Mouse (Mus musculus) megakaryocyte, embryonic 14.5 days (primary cell): ENCODE results near the gene Gcm1.

Experiments used
- FLI1 ChIP-seq: IDR thresholded peaks from 2 replicates; pipeline ENCODE4 v1.6.1; 2012; ENCODE audit warnings: low read length, inconsistent platforms, mixed read lengths
- GATA1 ChIP-seq: IDR thresholded peaks from 3 replicates; pipeline ENCODE4 v1.6.1; 2012; ENCODE audit warnings: mixed read lengths, low read length, inconsistent platforms, borderline replicate concordance

DNA sequence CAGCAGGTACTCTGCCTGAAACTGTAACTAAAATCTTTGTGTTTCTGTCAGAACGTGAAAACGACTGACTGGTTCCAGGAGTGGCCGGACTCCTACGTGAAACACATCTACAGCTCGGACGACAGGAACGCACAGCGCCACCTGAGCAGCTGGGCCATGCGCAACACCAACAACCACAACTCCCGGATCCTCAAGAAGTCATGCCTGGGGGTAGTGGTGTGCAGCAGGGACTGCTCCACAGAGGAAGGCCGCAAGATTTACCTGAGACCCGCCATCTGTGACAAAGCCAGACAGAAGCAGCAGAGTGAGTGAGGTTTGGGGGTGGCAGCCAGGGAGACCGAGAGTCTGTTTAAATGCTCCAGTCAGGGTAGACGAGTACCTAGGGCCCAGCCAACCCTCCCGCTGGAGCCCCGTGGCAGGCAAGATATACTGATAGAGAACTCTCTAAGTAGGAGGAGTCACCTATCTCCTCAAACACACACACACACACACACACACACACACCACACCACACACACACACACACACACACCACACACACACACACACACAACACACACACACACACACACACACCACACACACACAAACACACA, 7.9 kb downstream of the Gcm1 start:
- TF ChIP-seq GATA1 (no peak), FLI1 (no peak)
